ENCODE assay signal across 19 mouse cellular contexts in the genomic region with DNA sequence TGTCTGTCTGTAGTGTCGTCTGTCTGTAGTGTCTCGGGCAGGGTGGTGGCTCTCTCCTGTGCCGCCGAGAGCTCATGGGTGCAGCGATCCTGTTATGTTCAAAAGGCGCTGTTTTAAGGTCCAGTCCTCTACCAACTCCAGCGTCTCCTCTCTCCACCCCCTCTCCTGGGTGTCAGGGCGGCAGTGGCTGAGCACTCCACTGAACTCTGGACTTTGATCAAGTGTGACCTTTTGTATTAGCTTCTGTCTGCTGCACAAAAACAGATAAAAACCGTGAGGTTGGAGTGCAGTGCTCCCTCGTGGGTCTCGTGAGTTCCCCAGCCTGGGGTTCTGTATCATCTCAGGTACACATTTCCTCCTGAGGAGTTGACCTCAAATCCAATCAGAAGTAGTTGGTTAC. TPM values are rescaled to one million over a fixed set of nuclear protein-coding genes. Genes with fewer than 3 reads are reported as not detected.
A peak's percentile ranks its signal among the peaks of the same experiment; 100 is the strongest.
DNase-seq lines count a peak whose midpoint lies in the region; ATAC-seq and TF ChIP-seq lines count a peak whose summit lies in the region.
"Had no signal": no experiment of that assay in that cellular context is flagged by ENCODE, and none has a peak within 500 bp of the region (broad histone marks: within the 10 kb centered on the region; RNA-seq: fewer than 3 reads in every experiment).

No protein-coding gene starts in this region.

- no peaks in the 10 kb centered on the region for H3K9me3 ChIP-seq in liver, embryonic 13.5 days (replicated peaks)
- H3K9me3 ChIP-seq in midbrain, postnatal 0 days (ENCODE audit: low read length) = no peaks in the 10 kb centered on the region
- H3K9me3 ChIP-seq: embryonic facial prominence, embryonic 13.5 days; lung, embryonic 15.5 days; midbrain, embryonic 13.5 days; neural tube, embryonic 15.5 days had no signal

- 51% methylated on average over 11 of the region's 11 CpGs for WGBS in kidney, adult 2 months
- 73% methylated on average over 11 of the region's 11 CpGs for WGBS in liver, embryonic 13.5 days (ENCODE audit: insufficient replicate concordance)
- 78% methylated on average over 11 of the region's 11 CpGs for WGBS in midbrain, postnatal 0 days

- no peak overlapping the region for H3K4me2 ChIP-seq in liver, embryonic 13.5 days
- H3K4me2 ChIP-seq in midbrain, postnatal 0 days (ENCODE audit: low read depth, low read length, poor library complexity, severe bottlenecking) = no peak overlapping the region
- H3K4me2 ChIP-seq: embryonic facial prominence, embryonic 13.5 days; heart, embryonic 11.5 days; lung, embryonic 15.5 days; midbrain, embryonic 13.5 days; neural tube, embryonic 15.5 days had no signal

- H3K4me1 ChIP-seq in kidney, adult 2 months (ENCODE audit: control insufficient read depth, insufficient read depth, low read length) = peaks cover 3% of the 10 kb centered on the region; the same call in 1 of the 2 replicates
- peaks cover 15% of the 10 kb centered on the region for H3K4me1 ChIP-seq in liver, embryonic 13.5 days (replicated peaks)
- H3K4me1 ChIP-seq in midbrain, postnatal 0 days (ENCODE audit: insufficient read depth, low read length) = no peaks in the 10 kb centered on the region

- ATAC-seq in liver, embryonic 13.5 days (ENCODE audit: low read depth) = peak; percentile 69
- no peak for ATAC-seq in midbrain, postnatal 0 days (ENCODE audit: low FRiP score)
- ATAC-seq: midbrain, embryonic 13.5 days had no signal

- H3K36me3 ChIP-seq in kidney, adult 2 months (ENCODE audit: control insufficient read depth, insufficient read depth, low read length) = peaks cover 1% of the 10 kb centered on the region; the same call in 1 of the 2 replicates
- peaks cover 43% of the 10 kb centered on the region for H3K36me3 ChIP-seq in liver, embryonic 13.5 days
- peaks cover 25% of the 10 kb centered on the region for H3K36me3 ChIP-seq in midbrain, postnatal 0 days (ENCODE audit: insufficient read depth, low read length)

- no peak overlapping the region for H3K4me3 ChIP-seq in kidney, adult 2 months (ENCODE audit: insufficient read depth, low read depth, low read length)
- H3K4me3 ChIP-seq in liver, embryonic 13.5 days (replicated peaks) = no peak overlapping the region
- H3K4me3 ChIP-seq in midbrain, postnatal 0 days (ENCODE audit: low read depth, low read length) = no peak overlapping the region
- H3K4me3 ChIP-seq: embryonic facial prominence, embryonic 13.5 days; lung, embryonic 15.5 days; midbrain, embryonic 13.5 days; myocyte; neural tube, embryonic 15.5 days had no signal

- no peak for TF ChIP-seq POLR2A in kidney, adult 2 months (IDR thresholded peaks at IDR 0.05; ENCODE audit: low read depth, low read length)

- H3K27me3 ChIP-seq in kidney, adult 2 months (replicated peaks; ENCODE audit: control insufficient read depth, insufficient read depth, low read length) = no peaks in the 10 kb centered on the region
- H3K27me3 ChIP-seq in liver, embryonic 13.5 days = no peaks in the 10 kb centered on the region
- H3K27me3 ChIP-seq in midbrain, postnatal 0 days (ENCODE audit: insufficient read depth, low read length) = no peaks in the 10 kb centered on the region
- H3K27me3 ChIP-seq: embryonic facial prominence, embryonic 13.5 days; lung, embryonic 15.5 days; midbrain, embryonic 13.5 days; neural tube, embryonic 15.5 days had no signal

- no peak for TF ChIP-seq CTCF in kidney, adult 2 months (conservative IDR thresholded peaks at IDR 0.05; ENCODE audit: insufficient read depth, insufficient read length, low read depth, low read length)
- no peak for TF ChIP-seq CTCF in midbrain, postnatal 0 days (IDR thresholded peaks at IDR 0.05)

- 0 out of 2 replicates have a peak overlapping the region, but pooled peaks have one; percentile 16 for H3K27ac ChIP-seq in kidney, adult 2 months (ENCODE audit: insufficient read depth, low read depth, low read length)
- no peak overlapping the region for H3K27ac ChIP-seq in liver, embryonic 13.5 days
- H3K27ac ChIP-seq in midbrain, postnatal 0 days (ENCODE audit: low read depth, low read length) = no peak overlapping the region
- H3K27ac ChIP-seq: embryonic facial prominence, embryonic 13.5 days; lung, embryonic 15.5 days; midbrain, embryonic 13.5 days; neural tube, embryonic 15.5 days had no signal

- DNase-seq in kidney, adult 2 months = peak; percentile 81
- no peak for DNase-seq in kidney, postnatal 4 days
- peak; percentile 10 for DNase-seq in kidney, postnatal 10 days
- no peak for DNase-seq in liver, embryonic 13.5 days
- DNase-seq in Muller cell, postnatal 12 days (ENCODE audit: inconsistent ontology term) = no peak
- DNase-seq in left cerebral cortex, adult 9 months (ENCODE audit: low spot score in 2 of 2) = no peak
- DNase-seq in midbrain, postnatal 0 days (ENCODE audit: low spot score) = no peak
- DNase-seq: adrenal gland, postnatal 14 days; cerebellum, adult 8-10 months; gastrocnemius, postnatal 14 days; heart, postnatal 36 days; right cerebral cortex, postnatal 4 days; thymus, postnatal 4 days had no signal

- H3K9ac ChIP-seq in liver, embryonic 13.5 days = no peak overlapping the region
- H3K9ac ChIP-seq in midbrain, postnatal 0 days (replicated peaks; ENCODE audit: low read length, poor library complexity, severe bottlenecking) = no peak overlapping the region
- H3K9ac ChIP-seq: embryonic facial prominence, embryonic 13.5 days; lung, embryonic 15.5 days; midbrain, embryonic 13.5 days; neural tube, embryonic 15.5 days had no signal

RNA-seq across cellular contexts. Expression of gene Prep, which starts 33.5 kb away (rescaled TPM):
- 6.6 and 7.0 TPM in 2 replicates for polyA plus RNA-seq in kidney, adult 2 months (2012; rRNA removed)
- polyA plus RNA-seq in liver, embryonic 13.5 days (2015; fragmentation: Nextera tagmentation; extraction: Ambion mirVana) = 11.8 and 14.2 TPM in 2 replicates
- total RNA-seq in midbrain, postnatal 0 days (2014; rRNA removed) = 23.8 and 25.6 TPM in 2 replicates
- 21.1 and 21.5 TPM in 2 replicates for polyA plus RNA-seq in midbrain, postnatal 0 days (2015; fragmentation: Nextera tagmentation; extraction: Ambion mirVana)

Comparison
In these comparisons a context has a peak if more than half of its experiments do, and no peak if none do; other contexts are left out.
1. DNase-seq: peak in kidney, adult 2 months (single experiment) and kidney, postnatal 10 days (single experiment); none in kidney, postnatal 4 days (0 of 2), liver, embryonic 13.5 days (single experiment), Muller cell, postnatal 12 days (single experiment), left cerebral cortex, adult 9 months (0 of 2) and midbrain, postnatal 0 days (single experiment).